Mouse (Mus musculus): ENCODE results near the gene Utp15. TPM values are rescaled to one million over a fixed set of nuclear protein-coding genes. Genes with fewer than 3 reads are reported as not detected.

Utp15 gene
- polyA plus RNA-seq, 1 experiment from 2014 or later: 46.1 TPM

DNA sequence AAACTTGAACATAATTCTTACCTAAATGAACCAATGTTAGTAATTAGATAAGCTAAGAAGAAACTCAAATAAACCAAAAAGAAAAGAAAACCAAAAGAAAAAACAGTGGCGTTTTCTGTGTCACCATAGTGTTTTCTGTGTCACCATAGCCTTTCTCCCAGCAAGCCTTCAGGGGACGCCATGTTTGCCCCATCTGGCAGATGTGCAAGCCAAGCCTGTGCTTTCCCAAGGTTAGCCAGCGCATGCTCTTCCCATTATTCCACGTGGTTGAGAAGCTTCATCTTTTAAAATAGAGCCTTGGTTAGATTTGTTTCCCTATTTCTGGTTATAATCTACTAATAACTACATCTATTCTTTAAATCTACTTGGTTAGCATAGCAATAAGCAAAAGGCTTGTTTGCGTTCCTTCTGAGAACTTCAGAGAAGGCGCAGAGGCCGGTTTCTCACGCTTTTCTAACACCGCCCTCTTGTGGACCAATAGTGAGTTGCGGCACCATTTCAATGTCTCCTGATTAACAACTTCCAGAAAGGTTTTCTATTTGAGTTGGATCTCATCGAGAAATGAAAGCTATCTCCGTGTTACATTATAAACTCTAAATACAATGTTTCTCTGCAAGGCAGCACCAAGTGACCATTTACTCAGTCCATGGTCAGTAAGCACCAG, 22.7 kb downstream of the Utp15 start:
- DNase-seq (ENCODE audit: low spot score): no peak
- Histone ChIP-seq H3K27me3 (replicated peaks; ENCODE audit: control insufficient read depth, insufficient read depth, low read length) (no peaks in the 10 kb centered on the region), H3K4me1 (replicated peaks; ENCODE audit: control insufficient read depth, insufficient read depth, low read length) (no peaks in the 10 kb centered on the region), H3K9me3 (ENCODE audit: control insufficient read depth, low read length) (no peaks in the 10 kb centered on the region), H3K9ac (ENCODE audit: low read depth, low read length) (no peak overlapping the region), H3K36me3 (ENCODE audit: control insufficient read depth, insufficient read depth, low read length) (no peaks in the 10 kb centered on the region), H3K27ac (ENCODE audit: low read depth, low read length) (no peak overlapping the region), H3K4me3 (ENCODE audit: low read depth, low read length) (no peak overlapping the region), H3K4me2 (no peak overlapping the region)
- ATAC-seq (replicated peaks; ENCODE audit: low FRiP score): no peak
- 18% methylated on average over 12 of the region's 12 CpGs for WGBS

DNA sequence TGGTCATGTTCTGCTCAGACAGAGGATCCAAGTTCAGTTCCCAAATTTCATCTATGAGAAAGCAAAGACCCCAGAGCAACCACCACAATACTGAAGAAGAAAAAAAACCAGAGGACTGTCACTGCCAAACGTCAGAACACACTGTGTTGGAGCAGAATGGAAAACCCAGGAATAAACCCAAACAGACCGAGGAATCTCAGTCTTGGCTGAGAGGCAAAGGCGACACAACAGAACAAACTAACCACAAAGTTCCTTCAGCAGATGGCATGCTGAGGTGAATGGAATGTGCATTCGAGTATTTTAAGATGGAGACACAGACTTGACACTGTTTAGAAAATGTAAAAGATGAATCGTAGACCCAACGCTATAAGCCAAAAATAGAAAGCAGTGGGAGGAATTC, 27.4 kb downstream of the Utp15 start:
- Histone ChIP-seq H3K4me1 (replicated peaks; ENCODE audit: control insufficient read depth, insufficient read depth, low read length) (no peaks in the 10 kb centered on the region), H3K9me3 (ENCODE audit: control insufficient read depth, low read length) (no peaks in the 10 kb centered on the region), H3K27me3 (replicated peaks; ENCODE audit: control insufficient read depth, insufficient read depth, low read length) (no peaks in the 10 kb centered on the region), H3K36me3 (ENCODE audit: control insufficient read depth, insufficient read depth, low read length) (no peaks in the 10 kb centered on the region), H3K27ac (ENCODE audit: low read depth, low read length) (no peak overlapping the region), H3K4me2 (no peak overlapping the region), H3K4me3 (ENCODE audit: low read depth, low read length) (no peak overlapping the region), H3K9ac (ENCODE audit: low read depth, low read length) (no peak overlapping the region)
- DNase-seq (ENCODE audit: low spot score): no peak
- 68% methylated on average over 6 of the region's 6 CpGs for WGBS
- no peak for ATAC-seq (replicated peaks; ENCODE audit: low FRiP score)

DNA sequence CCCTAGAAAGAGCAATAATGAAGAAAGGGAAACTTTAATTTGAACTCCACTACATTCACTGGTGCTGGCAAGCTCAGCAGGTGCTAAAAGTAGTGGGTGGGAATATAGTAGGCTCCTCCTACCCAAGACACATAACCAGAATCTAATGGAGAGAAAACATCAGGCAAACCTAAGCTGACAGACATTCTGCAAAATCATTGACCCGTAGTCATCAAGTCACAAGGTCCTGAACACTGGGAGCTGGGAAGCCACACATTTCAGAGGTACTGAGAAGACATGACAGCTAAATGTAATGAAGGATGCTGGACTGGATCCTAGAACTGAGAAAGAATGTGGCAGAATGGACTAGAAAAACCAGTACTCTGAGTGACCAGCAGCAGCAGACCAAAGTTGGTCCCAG, 32.3 kb downstream of the Utp15 start:
- WGBS: 84% methylated on average over 1 of the region's 1 CpGs
- DNase-seq (ENCODE audit: low spot score): no peak

DNA sequence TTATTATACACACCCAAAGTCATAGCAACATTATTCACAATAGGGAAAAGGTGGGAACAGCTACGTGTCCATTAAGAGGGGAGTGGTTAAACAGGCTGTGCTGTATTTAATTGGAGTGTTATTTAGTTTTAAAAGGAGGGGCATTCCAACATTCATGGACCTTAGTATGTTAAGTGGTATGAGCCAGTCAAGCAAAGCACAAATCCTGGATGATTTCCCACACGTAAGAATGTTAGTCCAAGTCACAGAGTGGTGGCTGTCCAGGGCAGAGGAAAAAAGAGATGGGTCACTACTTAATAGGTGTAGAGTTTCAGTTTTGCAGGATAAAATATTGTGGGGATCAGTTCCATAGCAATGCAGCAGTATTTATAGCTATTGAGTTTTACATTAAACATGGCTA, 36.6 kb downstream of the Utp15 start:
- Histone ChIP-seq H3K27me3 (replicated peaks; ENCODE audit: control insufficient read depth, insufficient read depth, low read length) (no peaks in the 10 kb centered on the region), H3K4me2 (no peak overlapping the region), H3K36me3 (ENCODE audit: control insufficient read depth, insufficient read depth, low read length) (no peaks in the 10 kb centered on the region), H3K9me3 (ENCODE audit: control insufficient read depth, low read length) (no peaks in the 10 kb centered on the region), H3K27ac (ENCODE audit: low read depth, low read length) (no peak overlapping the region), H3K9ac (ENCODE audit: low read depth, low read length) (no peak overlapping the region), H3K4me3 (ENCODE audit: low read depth, low read length) (no peak overlapping the region), H3K4me1 (replicated peaks; ENCODE audit: control insufficient read depth, insufficient read depth, low read length) (no peaks in the 10 kb centered on the region)
- DNase-seq (ENCODE audit: low spot score) (no peak), ATAC-seq (replicated peaks; ENCODE audit: low FRiP score) (no peak)
- WGBS: 74% methylated on average over 2 of the region's 2 CpGs

More for the DNA sequence above, 32.3 kb downstream of the Utp15 start:
- no peaks in the 10 kb centered on the region for H3K4me1 ChIP-seq (replicated peaks; ENCODE audit: control insufficient read depth, insufficient read depth, low read length)
- H3K27me3 ChIP-seq (replicated peaks; ENCODE audit: control insufficient read depth, insufficient read depth, low read length): no peaks in the 10 kb centered on the region
- H3K9ac ChIP-seq (ENCODE audit: low read depth, low read length): no peak overlapping the region
- no peak overlapping the region for H3K4me2 ChIP-seq
- no peaks in the 10 kb centered on the region for H3K9me3 ChIP-seq (ENCODE audit: control insufficient read depth, low read length)
- H3K4me3 ChIP-seq (ENCODE audit: low read depth, low read length): no peak overlapping the region
- H3K36me3 ChIP-seq (ENCODE audit: control insufficient read depth, insufficient read depth, low read length): no peaks in the 10 kb centered on the region
- no peak for ATAC-seq (replicated peaks; ENCODE audit: low FRiP score)
- no peak overlapping the region for H3K27ac ChIP-seq (ENCODE audit: low read depth, low read length)

DNA sequence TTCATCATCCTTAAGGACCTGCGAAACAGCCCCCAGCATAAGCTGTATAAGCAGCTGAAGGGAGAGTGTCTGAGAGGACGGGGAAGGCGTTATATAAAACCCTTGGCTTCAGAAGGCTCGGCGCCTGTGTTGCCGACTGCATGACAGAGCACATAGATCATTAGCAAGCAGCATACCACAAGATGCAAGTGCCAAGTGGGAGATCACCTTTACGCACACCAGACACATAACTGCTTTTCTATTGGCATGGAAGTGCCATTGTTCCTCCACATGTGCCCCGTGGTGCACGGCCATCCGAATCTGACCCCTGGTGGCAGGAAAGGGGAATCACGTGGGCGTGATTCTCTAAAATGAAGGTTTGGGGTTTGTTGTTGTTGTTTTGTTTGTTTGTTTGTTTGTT, 40.0 kb downstream of the Utp15 start:
- no peak overlapping the region for H3K9ac ChIP-seq (ENCODE audit: low read depth, low read length)
- WGBS: 41% methylated on average over 12 of the region's 12 CpGs
- no peaks in the 10 kb centered on the region for H3K36me3 ChIP-seq (ENCODE audit: control insufficient read depth, insufficient read depth, low read length)
- DNase-seq (ENCODE audit: low spot score) (no peak), ATAC-seq (replicated peaks; ENCODE audit: low FRiP score) (no peak)
- no peak overlapping the region for H3K27ac ChIP-seq (ENCODE audit: low read depth, low read length)
- H3K27me3 ChIP-seq (replicated peaks; ENCODE audit: control insufficient read depth, insufficient read depth, low read length): no peaks in the 10 kb centered on the region
- H3K4me1 ChIP-seq (replicated peaks; ENCODE audit: control insufficient read depth, insufficient read depth, low read length): no peaks in the 10 kb centered on the region
- no peak overlapping the region for H3K4me3 ChIP-seq (ENCODE audit: low read depth, low read length)
- no peaks in the 10 kb centered on the region for H3K9me3 ChIP-seq (ENCODE audit: control insufficient read depth, low read length)
- no peak overlapping the region for H3K4me2 ChIP-seq

DNA sequence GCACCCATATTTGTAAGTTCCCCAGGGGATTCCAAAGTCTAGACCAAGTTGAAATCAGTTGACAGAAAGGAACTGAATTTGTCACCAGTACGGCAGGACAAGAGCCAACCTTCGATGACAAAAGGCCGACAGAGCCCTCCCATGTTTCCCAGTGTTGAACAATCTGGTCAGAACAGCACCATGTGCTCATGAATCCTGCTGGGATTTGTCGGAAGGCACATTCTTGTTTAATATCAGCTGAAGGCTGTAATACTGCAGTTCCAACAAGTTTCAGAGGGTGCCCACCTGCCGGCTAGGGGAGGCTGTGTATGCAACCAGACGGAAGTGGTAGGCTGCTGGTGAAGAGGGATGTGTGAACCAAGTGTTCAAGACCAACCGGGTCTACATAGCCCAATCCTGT, 52.7 kb downstream of the Utp15 start:
- Histone ChIP-seq H3K4me3 (ENCODE audit: low read depth, low read length) (no peak overlapping the region), H3K4me2 (no peak overlapping the region), H3K9ac (ENCODE audit: low read depth, low read length) (no peak overlapping the region), H3K27ac (ENCODE audit: low read depth, low read length) (no peak overlapping the region), H3K27me3 (replicated peaks; ENCODE audit: control insufficient read depth, insufficient read depth, low read length) (peaks cover 18% of the 10 kb centered on the region), H3K36me3 (ENCODE audit: control insufficient read depth, insufficient read depth, low read length) (no peaks in the 10 kb centered on the region), H3K4me1 (replicated peaks; ENCODE audit: control insufficient read depth, insufficient read depth, low read length) (no peaks in the 10 kb centered on the region), H3K9me3 (ENCODE audit: control insufficient read depth, low read length) (no peaks in the 10 kb centered on the region)
- 79% methylated on average over 7 of the region's 7 CpGs for WGBS
- DNase-seq (ENCODE audit: low spot score) (no peak), ATAC-seq (replicated peaks; ENCODE audit: low FRiP score) (no peak)

DNA sequence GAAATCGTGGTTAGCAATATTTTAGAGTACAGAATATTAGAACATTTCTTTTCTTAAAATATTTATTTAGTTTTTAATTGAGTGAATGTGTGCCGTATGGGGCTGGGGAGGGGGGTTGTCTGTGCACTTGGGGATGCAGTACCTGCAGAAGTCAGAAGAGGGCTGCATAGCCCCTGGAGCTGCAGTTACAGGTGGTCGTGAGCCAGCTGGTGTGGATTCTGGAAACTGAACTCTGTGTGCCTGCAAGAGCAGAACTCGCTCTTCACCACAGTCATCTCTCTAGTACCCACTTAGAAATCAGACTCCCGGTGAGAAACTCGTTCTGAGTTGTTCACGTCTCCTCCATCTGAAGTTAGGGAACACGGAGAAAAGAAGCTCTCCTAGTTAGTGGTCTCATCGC, 54.0 kb downstream of the Utp15 start:
- H3K4me1 ChIP-seq (replicated peaks; ENCODE audit: control insufficient read depth, insufficient read depth, low read length): no peaks in the 10 kb centered on the region
- DNase-seq (ENCODE audit: low spot score) (no peak), ATAC-seq (replicated peaks; ENCODE audit: low FRiP score) (no peak)
- no peak overlapping the region for H3K9ac ChIP-seq (ENCODE audit: low read depth, low read length)
- H3K27ac ChIP-seq (ENCODE audit: low read depth, low read length): no peak overlapping the region
- peaks cover 23% of the 10 kb centered on the region for H3K27me3 ChIP-seq (replicated peaks; ENCODE audit: control insufficient read depth, insufficient read depth, low read length)
- H3K4me2 ChIP-seq: no peak overlapping the region
- 47% methylated on average over 9 of the region's 9 CpGs for WGBS
- no peaks in the 10 kb centered on the region for H3K36me3 ChIP-seq (ENCODE audit: control insufficient read depth, insufficient read depth, low read length)
- no peaks in the 10 kb centered on the region for H3K9me3 ChIP-seq (ENCODE audit: control insufficient read depth, low read length)
- no peak overlapping the region for H3K4me3 ChIP-seq (ENCODE audit: low read depth, low read length)

DNA sequence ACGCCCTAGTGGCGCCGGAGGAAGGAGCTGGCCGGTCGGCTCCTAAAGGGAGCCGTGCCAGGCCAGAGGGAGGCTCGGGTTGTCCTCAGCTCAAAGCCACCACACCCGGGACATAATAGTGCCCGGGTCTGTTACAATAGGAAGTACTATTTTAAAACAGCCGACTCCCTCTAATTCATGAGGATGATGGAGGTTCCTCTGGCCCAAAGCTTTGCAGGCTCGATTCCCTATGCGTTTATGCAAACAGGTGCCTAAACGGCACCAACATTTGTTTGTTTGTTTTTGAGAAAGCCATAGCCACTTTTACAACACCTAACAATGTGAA, 56.3 kb downstream of the Utp15 start:
- Histone ChIP-seq H3K27me3 (replicated peaks; ENCODE audit: control insufficient read depth, insufficient read depth, low read length) (peaks cover 26% of the 10 kb centered on the region), H3K9ac (ENCODE audit: low read depth, low read length) (peak overlapping the region; percentile 52), H3K4me3 (ENCODE audit: low read depth, low read length) (peak overlapping the region; percentile 68), H3K4me2 (peak overlapping the region; percentile 99), H3K4me1 (replicated peaks; ENCODE audit: control insufficient read depth, insufficient read depth, low read length) (no peaks in the 10 kb centered on the region), H3K9me3 (ENCODE audit: control insufficient read depth, low read length) (no peaks in the 10 kb centered on the region), H3K36me3 (ENCODE audit: control insufficient read depth, insufficient read depth, low read length) (no peaks in the 10 kb centered on the region), H3K27ac (ENCODE audit: low read depth, low read length) (no peak overlapping the region)
- 6% methylated on average over 13 of the region's 13 CpGs for WGBS
- no peak for DNase-seq (ENCODE audit: low spot score)
- ATAC-seq (replicated peaks; ENCODE audit: low FRiP score): no peak

DNA sequence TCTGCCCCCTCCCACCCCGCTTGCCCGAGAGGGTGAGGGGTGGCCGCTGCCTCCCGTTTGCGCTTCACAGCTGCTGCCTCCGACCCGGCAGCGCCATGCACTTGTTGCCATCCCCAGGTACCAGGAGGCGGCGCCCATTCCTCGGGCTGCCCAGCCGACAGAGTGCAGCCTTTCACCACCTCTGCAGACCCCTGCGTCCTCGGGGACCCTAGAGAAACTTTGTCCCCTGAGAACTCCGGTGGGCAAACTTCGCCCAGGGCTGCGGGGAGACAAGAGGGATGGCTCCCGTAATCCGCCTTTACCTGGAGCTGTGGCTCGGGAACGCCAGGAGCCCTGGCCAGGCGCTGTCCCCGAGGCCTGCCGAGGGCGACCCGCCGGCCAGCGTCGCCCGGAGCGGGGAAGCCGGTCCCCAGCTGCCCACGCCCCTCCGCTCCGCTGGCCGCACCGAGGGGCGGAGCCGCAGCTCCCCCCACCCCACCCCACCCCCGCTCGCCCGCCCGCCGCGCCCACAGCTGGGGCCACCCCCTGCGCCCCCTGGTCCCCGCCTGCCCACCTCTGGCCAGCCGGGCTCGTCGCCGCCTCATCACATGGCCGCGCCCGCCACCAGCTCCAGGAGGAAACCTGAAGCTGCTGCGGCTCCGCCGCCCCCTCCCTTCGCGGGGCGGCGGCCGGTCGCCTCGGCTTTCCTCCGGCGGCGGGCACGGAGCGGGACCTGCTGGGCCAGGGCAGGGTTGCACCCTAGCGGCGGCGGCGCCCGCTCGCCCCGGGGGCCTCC, 56.9 kb downstream of the Utp15 start, which contains the start of gene Arhgef28:
Gene Arhgef28, minus strand, starts transcription at position 669 of the 775 bp plus-strand sequence.
- H3K36me3 ChIP-seq (ENCODE audit: control insufficient read depth, insufficient read depth, low read length): no peaks in the 10 kb centered on the region
- WGBS: under 1% methylated on average over 64 of the region's 76 CpGs
- no peaks in the 10 kb centered on the region for H3K9me3 ChIP-seq (ENCODE audit: control insufficient read depth, low read length)
- H3K27me3 ChIP-seq (replicated peaks; ENCODE audit: control insufficient read depth, insufficient read depth, low read length): peaks cover 26% of the 10 kb centered on the region
- ATAC-seq (replicated peaks; ENCODE audit: low FRiP score) (peak; percentile 81), DNase-seq (ENCODE audit: low spot score) (peak; percentile 67)
- H3K4me3 ChIP-seq (ENCODE audit: low read depth, low read length): peak within 1 kb of the TSS; percentile 68
- no peaks in the 10 kb centered on the region for H3K4me1 ChIP-seq (replicated peaks; ENCODE audit: control insufficient read depth, insufficient read depth, low read length)
- H3K9ac ChIP-seq (ENCODE audit: low read depth, low read length): peak within 1 kb of the TSS; percentile 52
- H3K27ac ChIP-seq (ENCODE audit: low read depth, low read length): no peak within 1 kb of the TSS
- H3K4me2 ChIP-seq: peak within 1 kb of the TSS; percentile 99

All from liver, embryonic 11.5 days (tissue).